Mouse (Mus musculus) thymus, postnatal 4 days (tissue): ENCODE results near the gene Grk3.

Experiments used
- DNase-seq: peaks from one replicate; pipeline ENCODE4 v3.0.0; 2021

Gene Grk3

GRCm38 (mm10) chr5:113008496-113008895 lies 7.1 kb downstream of the Grk3 start:
- DNase-seq = no peak

GRCm38 (mm10) chr5:113006997-113007396 lies 8.6 kb downstream of the Grk3 start:
- no peak for DNase-seq

GRCm38 (mm10) chr5:113005941-113006391 lies 9.6 kb downstream of the Grk3 start:
- no peak for DNase-seq

GRCm38 (mm10) chr5:113002821-113003380 lies 12.7 kb downstream of the Grk3 start:
- DNase-seq = no peak

- peak; percentile 13 for DNase-seq
Measured at GRCm38 (mm10) chr5:112999227-112999626, 16.4 kb downstream of the Grk3 start.

GRCm38 (mm10) chr5:112997516-112998186 lies 17.9 kb downstream of the Grk3 start:
- DNase-seq = no peak

GRCm38 (mm10) chr5:112991245-112991644 lies 24.3 kb downstream of the Grk3 start:
- no peak for DNase-seq

- DNase-seq = no peak
Measured at GRCm38 (mm10) chr5:112981931-112982330, 33.7 kb downstream of the Grk3 start.

GRCm38 (mm10) chr5:112979710-112980109 lies 35.9 kb downstream of the Grk3 start:
- DNase-seq = no peak

- no peak for DNase-seq
Measured at GRCm38 (mm10) chr5:112979195-112979594, 36.4 kb downstream of the Grk3 start.

- DNase-seq = no peak
Measured at GRCm38 (mm10) chr5:112977089-112977488, 38.5 kb downstream of the Grk3 start.

- DNase-seq = no peak
Measured at GRCm38 (mm10) chr5:112973596-112973995, 42.0 kb downstream of the Grk3 start.

- peak; percentile 20 for DNase-seq
Measured at GRCm38 (mm10) chr5:112972297-112972696, 43.3 kb downstream of the Grk3 start.

- DNase-seq = no peak
Measured at GRCm38 (mm10) chr5:112963495-112963894, 52.1 kb downstream of the Grk3 start.

GRCm38 (mm10) chr5:112962166-112962565 lies 53.4 kb downstream of the Grk3 start:
- no peak for DNase-seq

- no peak for DNase-seq
Measured at GRCm38 (mm10) chr5:112960911-112961310, 54.7 kb downstream of the Grk3 start.

- DNase-seq = no peak
Measured at GRCm38 (mm10) chr5:112958293-112958692, 57.3 kb downstream of the Grk3 start.

GRCm38 (mm10) chr5:112956841-112957240 lies 58.8 kb downstream of the Grk3 start:
- DNase-seq = no peak

GRCm38 (mm10) chr5:112956368-112956767 lies 59.2 kb downstream of the Grk3 start:
- no peak for DNase-seq

- no peak for DNase-seq
Measured at GRCm38 (mm10) chr5:112950847-112951246, 64.7 kb downstream of the Grk3 start.

- DNase-seq = no peak
Measured at GRCm38 (mm10) chr5:112945925-112946324, 69.7 kb downstream of the Grk3 start.

- DNase-seq = no peak
Measured at GRCm38 (mm10) chr5:112942244-112942643, 73.3 kb downstream of the Grk3 start.

- DNase-seq = no peak
Measured at GRCm38 (mm10) chr5:112941001-112941400, 74.6 kb downstream of the Grk3 start.

GRCm38 (mm10) chr5:112936632-112937031 lies 79.0 kb downstream of the Grk3 start:
- no peak for DNase-seq

GRCm38 (mm10) chr5:112935436-112935835 lies 80.2 kb downstream of the Grk3 start:
- no peak for DNase-seq
